Comparison of ENCODE assay signal across 9 mouse cellular contexts in the genomic region with DNA sequence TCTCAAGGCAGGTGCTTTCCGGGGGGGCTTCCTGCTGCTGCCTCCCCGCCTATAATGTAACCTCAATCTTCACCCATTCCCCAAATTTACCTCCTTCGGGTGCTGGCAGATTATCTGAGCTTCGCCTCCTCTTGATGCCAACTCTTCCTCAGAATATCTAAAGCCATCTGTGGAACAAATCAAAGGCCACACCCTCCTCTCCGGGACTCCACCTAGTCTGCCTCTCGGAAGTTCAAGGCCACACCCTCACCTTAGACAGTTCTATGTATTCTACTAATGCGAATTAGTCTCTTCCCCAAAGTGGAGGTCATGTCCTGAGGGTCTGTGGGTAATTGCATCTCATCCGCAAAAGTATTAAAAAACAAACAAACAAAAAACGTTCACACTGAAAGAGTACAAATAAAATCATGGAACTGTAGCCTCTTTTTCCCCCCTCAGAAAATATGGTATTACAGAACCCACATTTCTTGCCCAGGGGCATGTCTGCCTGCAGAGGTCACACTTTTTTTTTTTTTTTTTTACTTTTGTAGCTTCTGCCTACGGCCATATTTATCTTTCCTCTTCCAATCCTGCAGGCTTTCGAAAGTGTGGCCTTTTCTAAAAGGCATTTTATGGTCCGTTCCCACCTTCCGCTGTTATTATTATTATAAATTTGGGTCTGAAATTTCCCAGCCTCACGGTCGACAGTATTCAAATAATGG. TPM values are rescaled to one million over a fixed set of nuclear protein-coding genes. Genes with fewer than 3 reads are reported as not detected.
DNase-seq lines count a peak whose midpoint lies in the region; ATAC-seq and TF ChIP-seq lines count a peak whose summit lies in the region.
"Had no signal": no experiment of that assay in that cellular context is flagged by ENCODE, and none has a peak within 500 bp of the region (broad histone marks: within the 10 kb centered on the region; RNA-seq: fewer than 3 reads in every experiment).

No protein-coding gene starts in this region.

- peak overlapping the region; percentile 77; the same call in 1 of the 2 replicates for H3K27ac ChIP-seq in layer of hippocampus, adult 2 months
- H3K27ac ChIP-seq in embryonic facial prominence, embryonic 12.5 days: no peak overlapping the region
- H3K27ac ChIP-seq in intestine, embryonic 16.5 days (ENCODE audit: low read length): no peak overlapping the region
- H3K27ac ChIP-seq in neural tube, embryonic 12.5 days: peak overlapping the region; percentile 90; the same call in 1 of the 2 replicates

- TF ChIP-seq CTCF in layer of hippocampus, adult 2 months (conservative IDR thresholded peaks at IDR 0.05): no peak

- H3K9me3 ChIP-seq in embryonic facial prominence, embryonic 12.5 days: no peaks in the 10 kb centered on the region
- H3K9me3 ChIP-seq in intestine, embryonic 16.5 days (ENCODE audit: control insufficient read depth, low read length): no peaks in the 10 kb centered on the region
- no peaks in the 10 kb centered on the region for H3K9me3 ChIP-seq in neural tube, embryonic 12.5 days

- peaks cover 46% of the 10 kb centered on the region for H3K27me3 ChIP-seq in embryonic facial prominence, embryonic 12.5 days
- H3K27me3 ChIP-seq in intestine, embryonic 16.5 days (replicated peaks; ENCODE audit: control insufficient read depth, insufficient read depth, low read length): peaks cover 8% of the 10 kb centered on the region; the same call in 1 of the 2 replicates
- H3K27me3 ChIP-seq in neural tube, embryonic 12.5 days (replicated peaks): peaks cover 29% of the 10 kb centered on the region; the same call in 1 of the 2 replicates

- peaks cover 15% of the 10 kb centered on the region; the same call in 1 of the 2 replicates for H3K4me1 ChIP-seq in embryonic facial prominence, embryonic 12.5 days
- H3K4me1 ChIP-seq in intestine, embryonic 16.5 days (ENCODE audit: control insufficient read depth, insufficient read depth, low read length): peaks cover 19% of the 10 kb centered on the region
- peaks cover 12% of the 10 kb centered on the region; the same call in 1 of the 2 replicates for H3K4me1 ChIP-seq in neural tube, embryonic 12.5 days

- no peak for ATAC-seq in embryonic facial prominence, embryonic 12.5 days (ENCODE audit: insufficient number of reproducible peaks, insufficient read depth, low FRiP score, low TSS enrichment)
- ATAC-seq in intestine, embryonic 16.5 days: no peak
- ATAC-seq in neural tube, embryonic 12.5 days (ENCODE audit: low FRiP score, low read depth): no peak

- intact Hi-C loops in left cerebral cortex, postnatal 36 days (cut with DNase I): loop anchor here (1.0 kb wide), 1 partner anchor 28 kb away; no protein-coding TSS in a partner anchor

- DNase-seq in layer of hippocampus, adult 2 months (ENCODE audit: low spot score in 2 of 2): no peak
- DNase-seq in layer of hippocampus, adult 9-11 months: no peak
- DNase-seq in left cerebral cortex, postnatal 36 days (ENCODE audit: low spot score in 2 of 2): no peak
- no peak for DNase-seq in adrenal gland, adult 2 months
- no peak for DNase-seq in gastrocnemius, postnatal 10 days

- H3K4me3 ChIP-seq in layer of hippocampus, adult 2 months: peak overlapping the region; percentile 75
- H3K4me3 ChIP-seq in embryonic facial prominence, embryonic 12.5 days: peak overlapping the region; percentile 47
- H3K4me3 ChIP-seq in intestine, embryonic 16.5 days (ENCODE audit: low read length): peak overlapping the region; percentile 58
- peak overlapping the region; percentile 45 for H3K4me3 ChIP-seq in neural tube, embryonic 12.5 days

- H3K4me2 ChIP-seq in embryonic facial prominence, embryonic 12.5 days (replicated peaks): peak overlapping the region; percentile 88
- H3K4me2 ChIP-seq in intestine, embryonic 16.5 days (ENCODE audit: low read depth, low read length): peak overlapping the region; percentile 94
- peak overlapping the region; percentile 90 for H3K4me2 ChIP-seq in neural tube, embryonic 12.5 days (replicated peaks)

- H3K36me3 ChIP-seq in embryonic facial prominence, embryonic 12.5 days: no peaks in the 10 kb centered on the region
- no peaks in the 10 kb centered on the region for H3K36me3 ChIP-seq in intestine, embryonic 16.5 days (ENCODE audit: control insufficient read depth, insufficient read depth, low read length)
- no peaks in the 10 kb centered on the region for H3K36me3 ChIP-seq in neural tube, embryonic 12.5 days

- H3K9ac ChIP-seq in embryonic facial prominence, embryonic 12.5 days: peak overlapping the region; percentile 48
- H3K9ac ChIP-seq in intestine, embryonic 16.5 days (ENCODE audit: low read depth, low read length): no peak overlapping the region
- peak overlapping the region; percentile 50 for H3K9ac ChIP-seq in neural tube, embryonic 12.5 days

- 18% methylated on average over 15 of the region's 15 CpGs for WGBS in embryonic facial prominence, embryonic 12.5 days
- 16% methylated on average over 15 of the region's 15 CpGs for WGBS in intestine, embryonic 16.5 days
- WGBS in neural tube, embryonic 12.5 days: 19% methylated on average over 15 of the region's 15 CpGs

RNA-seq across cellular contexts. Expression of a gene that starts 10.2 kb away (rescaled TPM):
- total RNA-seq in layer of hippocampus, adult 2 months (2021): 10 to 100 TPM; 41.0 to 42.4 TPM
- polyA plus RNA-seq in embryonic facial prominence, embryonic 12.5 days (2016; fragmentation: Nextera tagmentation; extraction: Ambion mirVana): 10.9 and 11.3 TPM in 2 replicates
- 5.6 and 7.0 TPM in 2 replicates for polyA plus RNA-seq in intestine, embryonic 16.5 days (2015; fragmentation: Nextera tagmentation; extraction: Ambion mirVana)
- 17.2 and 17.3 TPM in 2 replicates for polyA plus RNA-seq in neural tube, embryonic 12.5 days (2016; fragmentation: Nextera tagmentation; extraction: Ambion mirVana)
- 10 to 100 TPM; 48.7 to 58.2 TPM for total RNA-seq in left cerebral cortex, postnatal 36 days (2021)
- 10 to 100 TPM; 33.4 to 39.6 TPM for total RNA-seq in adrenal gland, adult 2 months (2021)
- 69.1 and 74.7 TPM in 2 replicates for polyA plus RNA-seq in adrenal gland, adult 2 months (2012; rRNA removed)
- 10 to 100 TPM; 17.0 to 17.4 TPM for total RNA-seq in gastrocnemius, postnatal 10 days (2021)

RNA-seq across cellular contexts. Expression of a gene that starts 56.1 kb away (rescaled TPM):
- 10 to 100 TPM; 26.1 to 29.1 TPM for total RNA-seq in layer of hippocampus, adult 2 months (2021)
- polyA plus RNA-seq in embryonic facial prominence, embryonic 12.5 days (2016; fragmentation: Nextera tagmentation; extraction: Ambion mirVana): 184 and 185 TPM in 2 replicates
- polyA plus RNA-seq in intestine, embryonic 16.5 days (2015; fragmentation: Nextera tagmentation; extraction: Ambion mirVana): 343 and 356 TPM in 2 replicates
- 124 and 127 TPM in 2 replicates for polyA plus RNA-seq in neural tube, embryonic 12.5 days (2016; fragmentation: Nextera tagmentation; extraction: Ambion mirVana)
- 10 to 100 TPM; 22.5 to 24.7 TPM for total RNA-seq in left cerebral cortex, postnatal 36 days (2021)
- 100 to 1,000 TPM; 111 to 154 TPM for total RNA-seq in adrenal gland, adult 2 months (2021)
- 42.0 and 51.8 TPM in 2 replicates for polyA plus RNA-seq in adrenal gland, adult 2 months (2012; rRNA removed)
- 10 to 100 TPM; 47.7 to 55.3 TPM for total RNA-seq in gastrocnemius, postnatal 10 days (2021)

RNA-seq across cellular contexts. Expression of a gene that starts 57.5 kb away (rescaled TPM):
- not detected for total RNA-seq in layer of hippocampus, adult 2 months (2021)
- 6.3 and 7.6 TPM in 2 replicates for polyA plus RNA-seq in embryonic facial prominence, embryonic 12.5 days (2016; fragmentation: Nextera tagmentation; extraction: Ambion mirVana)
- polyA plus RNA-seq in intestine, embryonic 16.5 days (2015; fragmentation: Nextera tagmentation; extraction: Ambion mirVana): 159 and 167 TPM in 2 replicates
- polyA plus RNA-seq in neural tube, embryonic 12.5 days (2016; fragmentation: Nextera tagmentation; extraction: Ambion mirVana): 0.68 and 0.79 TPM in 2 replicates
- not detected for total RNA-seq in left cerebral cortex, postnatal 36 days (2021)
- total RNA-seq in adrenal gland, adult 2 months (2021): not detected
- not detected in 2 replicates for polyA plus RNA-seq in adrenal gland, adult 2 months (2012; rRNA removed)
- total RNA-seq in gastrocnemius, postnatal 10 days (2021): not detected
- total RNA-seq: layer of hippocampus, postnatal 14 days had no signal

Comparison
In these comparisons a context has a peak if more than half of its experiments do, and no peak if none do; other contexts are left out.
1. H3K27ac ChIP-seq: peak in layer of hippocampus, adult 2 months (single experiment) and neural tube, embryonic 12.5 days (single experiment); none in embryonic facial prominence, embryonic 12.5 days (single experiment) and intestine, embryonic 16.5 days (single experiment).
2. Peak in every context shown above with its lines, with median percentiles within 50 percentile points of each other: H3K4me3 ChIP-seq and H3K4me2 ChIP-seq.